Mouse (Mus musculus) left cerebral cortex, postnatal 10 days (tissue): ENCODE measurements around the gene Zbtb46. TPM values are rescaled to one million over a fixed set of nuclear protein-coding genes. Genes with fewer than 3 reads are reported as not detected.

ENCODE experiments used
- DNase-seq, 2 experiments: peaks; one replicate each; pipeline ENCODE4 v3.0.0; 2021 to 2022; ENCODE audit warnings: low spot score in 2 of 2, mixed read lengths in 1 of 2; ENCODE audit errors: extremely low spot score in 1 of 2
- intact Hi-C: fragments of 180-260 bp; cut with DNase I; formaldehyde crosslinking; loops from one replicate; pipeline ENCODE4 v1.15.1; 2025
- total RNA-seq, 2 experiments: library from RNA; stranded (reverse); gene quantifications; 2 replicates each; pipeline ENCODE4 v1.2.3; 2021

Zbtb46 gene
- total RNA-seq, 2 experiments from 2014 or later: 17.1 to 19.9 TPM

DNA sequence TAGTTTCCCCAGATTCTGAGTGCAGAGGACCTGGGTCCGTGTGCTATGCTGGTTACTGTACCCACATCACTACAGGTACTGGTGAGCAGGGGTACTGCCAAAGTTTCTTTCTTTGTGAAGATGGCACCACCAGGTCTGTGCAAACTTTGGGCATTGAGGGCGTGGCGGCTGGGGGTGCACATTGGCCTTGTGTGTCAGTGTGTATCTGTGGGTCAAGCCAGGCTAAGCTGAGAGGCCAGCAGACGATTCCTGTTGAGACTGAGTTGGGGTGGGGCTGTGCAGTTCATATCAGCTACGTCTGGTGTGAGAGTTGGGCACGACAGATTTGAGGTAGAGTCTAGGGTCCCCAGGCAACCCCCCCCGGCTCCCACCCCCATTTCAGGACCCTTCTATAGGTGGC lies 74.8 kb downstream of the Zbtb46 start:
- DNase-seq: no peak
- intact Hi-C loops: no loop called here

DNA sequence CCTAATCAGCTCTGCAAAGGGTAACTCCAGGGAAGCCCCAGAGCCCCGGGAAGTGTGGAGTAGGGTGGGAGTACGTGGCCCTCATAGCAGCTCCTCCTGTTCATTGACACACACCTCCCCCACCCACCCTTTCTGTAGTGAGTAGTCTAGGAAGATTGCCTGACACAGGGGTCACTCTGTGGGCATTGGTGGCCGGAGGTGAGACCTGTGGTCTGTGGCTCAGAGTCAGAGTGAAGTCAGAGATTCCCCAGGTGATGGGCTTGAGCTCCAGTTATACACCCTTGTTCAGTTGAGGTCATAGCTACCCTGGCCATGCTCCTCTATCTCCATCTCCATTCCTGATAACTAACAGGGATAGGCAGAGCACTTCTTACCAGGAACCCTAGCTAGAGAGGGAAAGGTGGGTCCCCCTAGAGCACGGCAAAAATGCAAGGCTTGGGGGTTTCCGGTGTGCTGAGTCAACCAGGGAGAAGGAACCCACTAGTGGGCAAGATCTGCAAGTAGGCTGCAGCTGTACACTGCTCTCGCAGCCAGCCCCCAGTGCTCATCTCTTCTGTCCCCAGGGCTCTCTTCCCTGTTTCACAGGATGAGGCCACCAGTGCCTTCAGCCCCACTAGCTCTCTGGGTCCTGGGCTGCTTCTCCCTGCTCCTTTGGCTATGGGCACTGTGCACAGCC lies 77.5 kb downstream of the Zbtb46 start:
- no peak for DNase-seq
- intact Hi-C loops: no loop called here

DNA sequence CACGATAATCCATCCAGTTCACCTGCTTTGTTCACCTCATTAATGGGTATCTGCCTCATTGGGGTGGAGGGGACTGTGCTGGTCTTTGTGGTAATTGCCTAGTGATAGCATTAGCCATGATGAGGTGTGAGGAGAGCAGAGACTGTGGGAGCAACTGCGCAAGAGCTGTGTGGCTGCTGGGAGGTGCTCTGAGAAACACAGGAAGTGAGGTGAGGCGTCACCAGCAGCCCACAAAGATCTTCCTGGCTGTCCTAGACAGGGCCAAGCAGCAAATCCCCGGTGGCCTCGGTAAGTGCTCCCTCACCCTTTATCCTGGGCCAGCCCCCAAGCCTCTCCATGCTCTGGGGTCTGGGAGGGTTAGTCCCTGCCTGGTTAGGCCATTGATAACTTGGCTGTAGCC lies 78.1 kb downstream of the Zbtb46 start:
- DNase-seq: no peak
- intact Hi-C loops: no loop called here

DNA sequence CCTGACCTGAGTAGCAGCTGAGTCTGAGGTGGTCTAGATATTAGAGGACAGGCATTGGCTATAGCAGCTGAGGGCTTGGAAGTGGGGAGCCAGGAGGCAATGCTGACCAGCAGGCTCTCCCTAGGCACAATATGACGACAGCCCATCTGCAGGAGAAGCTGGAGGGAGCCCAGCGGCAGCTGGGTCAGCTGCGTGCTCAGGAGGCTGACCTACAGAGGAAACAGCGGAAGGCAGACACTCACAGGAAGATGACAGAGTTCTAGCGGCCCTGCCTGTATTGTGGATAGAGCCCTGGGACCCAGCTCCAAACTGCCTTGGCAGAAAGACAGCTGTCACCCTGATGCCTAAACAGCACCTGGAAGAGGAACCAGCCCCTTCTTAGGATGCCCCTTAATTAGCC lies 79.0 kb downstream of the Zbtb46 start:
- intact Hi-C loops: no loop called here
- no peak for DNase-seq

- intact Hi-C loops: no loop called here
- no peak for DNase-seq
Measured at GRCm38 (mm10) chr2:181379778-181380177, 79.4 kb downstream of the Zbtb46 start, which contains the start of gene Lime1. Lime1 (plus strand) TSS chr2:181380078.

- DNase-seq: no peak
- intact Hi-C loops: no loop called here
Measured at GRCm38 (mm10) chr2:181378701-181379100, 80.5 kb downstream of the Zbtb46 start.

DNA sequence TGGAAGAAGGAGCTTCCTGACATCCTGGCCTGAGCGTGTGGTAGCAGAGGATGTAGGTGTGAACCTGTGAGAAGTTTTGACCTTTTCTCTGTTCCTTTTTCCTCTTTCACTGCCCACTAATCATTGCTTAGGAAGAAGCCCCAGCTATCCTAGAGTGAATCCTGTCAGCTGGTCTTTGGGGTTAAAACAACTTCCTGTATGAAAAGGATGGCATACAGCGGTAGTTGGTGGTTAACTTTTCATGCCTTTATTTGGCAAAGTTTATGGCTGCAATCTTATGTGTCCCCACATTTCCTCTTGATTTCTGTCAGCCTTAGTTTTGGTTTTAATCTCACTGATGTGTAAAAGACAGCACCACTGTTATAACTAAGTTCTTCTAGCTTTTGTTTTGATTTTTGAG lies 82.0 kb downstream of the Zbtb46 start:
- no peak for DNase-seq

DNA sequence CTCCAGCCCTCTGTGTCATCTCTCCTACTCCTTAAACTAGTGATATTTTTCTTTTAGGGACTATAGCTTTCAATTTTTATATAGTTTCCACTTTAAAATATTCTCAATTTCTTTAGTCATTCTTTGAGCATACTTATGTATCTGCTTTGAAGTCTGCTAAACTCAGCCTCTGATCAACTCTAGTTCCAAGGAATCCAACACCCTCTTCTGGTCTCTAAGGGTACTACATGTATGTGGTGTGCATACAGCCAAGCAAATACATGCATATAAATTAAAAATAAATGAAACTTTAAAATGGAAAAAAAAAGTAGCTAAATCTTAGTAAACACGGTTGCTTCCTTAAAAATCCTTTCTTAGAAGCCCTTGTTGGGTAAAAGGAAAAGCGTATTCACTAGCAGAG lies 83.4 kb downstream of the Zbtb46 start:
- intact Hi-C loops: no loop called here
- no peak for DNase-seq

More for the DNA sequence above, 82.0 kb downstream of the Zbtb46 start:
- intact Hi-C loops: no loop called here

DNA sequence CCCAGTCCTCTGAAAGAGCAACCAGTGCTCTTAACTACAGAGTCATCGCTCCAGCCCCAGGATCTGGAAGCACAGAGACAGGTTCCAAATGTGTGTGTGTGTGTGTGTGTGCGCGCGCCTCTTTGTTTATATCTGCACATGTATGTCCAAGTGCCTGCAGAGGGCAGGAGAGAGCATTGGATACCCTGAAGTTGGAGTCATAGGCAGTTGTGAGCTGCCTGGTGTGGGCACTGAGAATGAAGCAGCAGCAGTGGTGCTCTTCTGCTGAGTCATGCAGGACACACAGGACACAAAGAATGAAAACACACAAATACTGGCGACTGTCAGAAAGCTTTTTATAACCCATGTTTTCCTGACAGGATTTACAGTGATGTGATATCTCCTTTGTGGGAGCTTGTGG lies 89.2 kb downstream of the Zbtb46 start:
- intact Hi-C loops: no loop called here
- no peak for DNase-seq

DNA sequence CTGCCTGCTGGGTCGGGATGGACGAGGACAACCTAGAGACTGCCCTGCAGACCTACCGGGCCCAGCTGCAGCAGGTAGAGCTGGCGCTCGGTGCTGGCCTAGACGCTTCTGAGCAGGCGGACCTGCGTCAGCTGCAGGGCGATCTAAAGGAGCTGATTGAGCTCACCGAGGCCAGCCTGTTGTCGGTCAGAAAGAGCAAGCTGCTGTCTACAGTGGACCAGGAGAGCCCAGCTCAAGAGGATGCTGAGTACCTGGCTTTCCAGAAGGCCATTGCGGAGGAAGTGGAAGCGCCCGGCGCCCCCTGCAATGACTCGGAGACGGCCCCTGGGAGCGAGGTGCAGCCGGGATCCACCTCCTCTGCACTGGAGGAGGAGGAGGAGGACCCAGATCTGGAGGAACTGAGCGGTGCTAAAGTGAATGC lies 93.6 kb downstream of the Zbtb46 start:
- intact Hi-C loops: no loop called here
- DNase-seq: peak in 1 of 2 experiments; percentile 44

DNA sequence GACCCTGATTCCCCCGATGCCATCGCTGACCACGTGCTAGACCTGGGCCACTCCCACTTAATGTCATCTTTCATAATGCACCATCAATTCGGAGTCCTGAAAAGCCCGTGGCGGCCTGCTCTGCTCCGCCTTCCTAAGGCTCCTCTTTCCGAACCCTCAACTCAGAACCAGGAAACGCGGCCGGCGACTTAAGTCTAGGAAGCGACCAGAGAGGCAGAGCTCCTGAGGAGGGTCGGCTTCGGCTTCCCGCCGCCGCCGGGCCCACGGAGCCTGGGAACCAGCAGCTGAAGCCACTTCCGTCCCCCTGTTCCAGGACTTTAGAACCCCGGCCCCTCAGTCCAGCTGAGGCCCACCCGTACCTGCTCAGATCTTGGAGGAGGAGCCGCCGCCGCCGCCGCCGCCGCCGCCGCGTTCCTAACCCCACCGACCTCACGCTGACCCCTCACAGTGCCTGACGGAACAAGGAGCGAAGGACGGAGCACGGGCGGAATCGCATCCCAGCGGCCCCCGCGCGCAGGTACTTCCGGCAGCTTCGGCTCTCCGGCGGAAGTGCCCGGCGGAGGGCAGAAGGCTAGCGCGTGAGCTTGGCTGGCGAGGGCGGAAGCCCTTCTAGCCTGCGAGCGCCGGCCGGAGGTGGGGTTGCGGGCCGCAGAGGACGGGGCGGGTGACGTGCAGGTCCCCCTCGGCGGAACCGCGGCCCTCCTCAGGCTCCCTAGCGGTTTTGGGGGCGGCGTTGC lies 94.2 kb downstream of the Zbtb46 start, which contains the start of the genes Zgpat and Arfrp1:
Gene Zgpat, plus strand, starts transcription at position 69 of the 737 bp plus-strand sequence.
Gene Arfrp1, minus strand, starts transcription at position 545 of the 737 bp plus-strand sequence.
- intact Hi-C loops: no loop called here
- peak; percentile 82 to 93 for DNase-seq

GRCm38 (mm10) chr2:181364487-181364859 lies 94.8 kb downstream of the Zbtb46 start:
- no peak for DNase-seq
- intact Hi-C loops: no loop called here

GRCm38 (mm10) chr2:181363946-181364345 lies 95.3 kb downstream of the Zbtb46 start:
- no peak for DNase-seq
- intact Hi-C loops: no loop called here

- intact Hi-C loops: no loop called here
- no peak for DNase-seq
Measured at GRCm38 (mm10) chr2:181356780-181357179, 102.4 kb downstream of the Zbtb46 start.

- no peak for DNase-seq
- intact Hi-C loops: no loop called here
Measured at GRCm38 (mm10) chr2:181342766-181343165, 116.5 kb downstream of the Zbtb46 start.

GRCm38 (mm10) chr2:181340426-181340825 lies 118.8 kb downstream of the Zbtb46 start:
- no peak for DNase-seq
- intact Hi-C loops: no loop called here

Other genes with a start within 250 kb of the Zbtb46 start
- gene Srms, start 246.2 kb downstream of the Zbtb46 start, total RNA-seq: under 1 TPM; 0.21 to 0.22 TPM
- gene Fndc11, start 239.4 kb downstream of the Zbtb46 start, total RNA-seq: not detected
- 1 to 10 TPM; 1.4 to 1.7 TPM for gene Helz2, start 217.4 kb downstream of the Zbtb46 start, total RNA-seq
- gene Gmeb2, start 171.4 kb downstream of the Zbtb46 start, total RNA-seq: 10 to 100 TPM; 15.5 to 17.6 TPM
- gene Stmn3, start 144.9 kb downstream of the Zbtb46 start, total RNA-seq: 1,000 to 10,000 TPM; 1,052 to 1,067 TPM
- 10 to 100 TPM; 41.1 to 46.6 TPM for gene Rtel1, start 139.7 kb downstream of the Zbtb46 start, total RNA-seq
- 10 to 100 TPM; 55.9 to 60.5 TPM for gene Zgpat, start 94.5 kb downstream of the Zbtb46 start, total RNA-seq
- 10 to 100 TPM; 39.8 to 44.2 TPM for gene Arfrp1, start 94.0 kb downstream of the Zbtb46 start, total RNA-seq
- gene Lime1, start 79.3 kb downstream of the Zbtb46 start, total RNA-seq: 10 to 100 TPM; 30.1 to 32.9 TPM
- not detected for gene Abhd16b, start 33.8 kb upstream of the Zbtb46 start, total RNA-seq
- 10 to 100 TPM; 75.5 to 77.2 TPM for gene Tpd52l2, start 37.7 kb upstream of the Zbtb46 start, total RNA-seq
- gene Dnajc5, start 61.1 kb upstream of the Zbtb46 start, total RNA-seq: 100 to 1,000 TPM; 320 to 333 TPM
- gene Uckl1, start 125.5 kb upstream of the Zbtb46 start, total RNA-seq: 10 to 100 TPM; 34.7 to 53.6 TPM
- 10 to 100 TPM; 44.9 to 48.8 TPM for gene Prpf6, start 132.4 kb upstream of the Zbtb46 start, total RNA-seq
- 100 to 1,000 TPM; 139 to 152 TPM for gene Zfp512b, start 133.4 kb upstream of the Zbtb46 start, total RNA-seq
- gene Samd10, start 139.8 kb upstream of the Zbtb46 start, total RNA-seq: 10 to 100 TPM; 27.1 to 28.8 TPM
- gene Gm29797, start 197.6 kb upstream of the Zbtb46 start, total RNA-seq: under 1 TPM in 1 of 2 experiments, not detected in 1; 0.67 TPM
- gene Sox18, start 212.2 kb upstream of the Zbtb46 start, total RNA-seq: 10 to 100 TPM; 13.9 to 14.7 TPM
- gene Tcea2, start 220.9 kb upstream of the Zbtb46 start, total RNA-seq: 10 to 100 TPM; 57.3 to 62.7 TPM
- 10 to 100 TPM; 48.8 to 57.2 TPM for gene Rgs19, start 234.6 kb upstream of the Zbtb46 start, total RNA-seq
- not detected for gene Lkaaear1, start 239.0 kb upstream of the Zbtb46 start, total RNA-seq